Mouse (Mus musculus): ENCODE measurements around the gene Pde6b. TPM values are rescaled to one million over a fixed set of nuclear protein-coding genes. Genes with fewer than 3 reads are reported as not detected.

Pde6b gene
- total and polyA plus RNA-seq, 2 experiments, result not detected

DNA sequence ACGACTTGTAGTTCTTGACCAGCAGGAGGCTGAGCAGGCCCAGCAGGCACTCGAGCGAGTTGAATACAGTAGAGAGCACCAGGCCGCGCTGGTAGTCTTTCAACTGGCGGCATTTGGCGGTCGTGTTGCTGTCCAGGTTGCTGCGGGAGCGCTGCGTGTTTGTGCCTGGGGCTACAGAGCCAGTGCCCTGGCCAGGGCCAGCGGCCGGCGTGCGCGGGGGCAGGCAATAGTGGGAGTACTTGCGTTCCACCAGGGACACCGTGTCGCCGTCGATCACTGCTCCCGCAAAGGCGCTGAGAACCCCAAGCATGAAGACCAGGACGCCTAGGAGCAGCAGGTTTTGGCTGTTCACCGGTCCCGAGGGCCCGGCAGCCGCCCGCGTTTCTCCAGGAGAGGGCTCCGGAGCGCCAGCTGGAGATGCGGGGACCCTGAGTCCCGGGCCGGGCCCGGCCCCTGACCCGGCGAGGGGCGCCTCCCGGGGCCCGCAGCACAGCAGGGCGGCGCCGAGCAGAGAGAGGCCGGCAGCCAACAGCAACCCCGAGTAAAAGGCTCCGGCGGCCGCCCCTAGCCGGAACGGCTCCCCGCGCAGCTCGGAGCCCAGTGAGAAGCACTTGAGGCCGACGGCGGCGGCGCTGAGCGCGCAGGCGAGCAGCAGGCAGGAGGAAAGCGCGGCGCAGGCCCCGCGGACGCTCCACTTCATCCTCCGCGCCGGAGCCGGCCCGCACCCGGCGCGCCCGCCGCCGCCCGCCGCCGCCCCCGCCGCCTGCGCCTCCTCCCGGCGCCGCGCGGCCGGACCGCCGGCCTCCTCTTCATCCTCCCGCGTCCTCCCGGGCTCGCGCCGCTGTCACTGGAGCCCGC is 21.0 kb upstream of the Pde6b start:
- TF ChIP-seq CTCF (IDR thresholded peaks at IDR 0.05; ENCODE audit: low read depth, low read length) (peak; percentile 29; the same call in 1 of the 2 replicates), POLR2A (IDR thresholded peaks at IDR 0.05; ENCODE audit: extremely low read depth, insufficient read depth, low read length) (no peak)
- DNase-seq (ENCODE audit: extremely low read depth, low read depth, low spot score), result peak; percentile 30
- Histone ChIP-seq H3K27ac (replicated peaks; ENCODE audit: insufficient read depth, low read depth, low read length) (no peak overlapping the region), H3K4me3 (ENCODE audit: insufficient read depth, low read depth, low read length) (peak overlapping the region; percentile 25; the same call in 1 of the 2 replicates), H3K27me3 (ENCODE audit: control insufficient read depth, insufficient read depth, low read length) (peaks cover 44% of the 10 kb centered on the region), H3K36me3 (ENCODE audit: control insufficient read depth, insufficient read depth, low read length) (no peaks in the 10 kb centered on the region), H3K79me2 (ENCODE audit: control insufficient read depth, insufficient read depth, low read length) (no peaks in the 10 kb centered on the region), H3K4me1 (ENCODE audit: control insufficient read depth, insufficient read depth, low read length) (peaks cover 7% of the 10 kb centered on the region), H3K9ac (ENCODE audit: low read depth, low read length) (no peak overlapping the region; the same call in 1 of the 2 replicates)
- under 1% methylated on average over 72 of the region's 100 CpGs for WGBS

DNA sequence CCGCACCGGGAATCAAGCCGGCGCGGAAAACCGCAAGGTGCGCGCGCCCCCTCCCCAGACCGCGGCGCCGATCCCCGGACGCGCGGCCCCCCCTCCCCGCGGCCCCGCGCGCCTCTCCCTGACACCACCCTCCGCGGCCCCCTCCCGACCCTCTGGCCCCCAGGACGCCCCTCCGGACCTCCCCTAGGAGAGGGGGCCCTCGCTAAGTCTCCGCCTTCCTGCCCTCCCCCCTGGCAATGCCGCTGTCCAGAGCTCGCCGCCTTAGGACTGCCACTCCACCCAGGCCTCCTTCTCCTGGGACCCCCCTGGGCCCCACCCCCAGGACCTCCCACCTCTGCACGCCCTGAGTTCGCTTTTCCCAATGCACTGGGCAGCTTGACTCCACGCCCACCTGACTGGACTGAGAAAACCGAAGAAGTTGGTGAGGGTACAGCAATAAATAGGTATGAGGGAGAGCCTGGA is 20.3 kb upstream of the Pde6b start, which contains the start of gene Gm42517:
Gene Gm42517 (minus strand): TSS at position 52 of the 462 bp plus-strand sequence.
- Histone ChIP-seq H3K36me3 (ENCODE audit: control insufficient read depth, insufficient read depth, low read length) (no peaks in the 10 kb centered on the region), H3K79me2 (ENCODE audit: control insufficient read depth, insufficient read depth, low read length) (no peaks in the 10 kb centered on the region), H3K27ac (replicated peaks; ENCODE audit: insufficient read depth, low read depth, low read length) (no peak within 1 kb of the TSS), H3K9ac (ENCODE audit: low read depth, low read length) (no peak within 1 kb of the TSS; the same call in 1 of the 2 replicates), H3K4me1 (ENCODE audit: control insufficient read depth, insufficient read depth, low read length) (peaks cover 7% of the 10 kb centered on the region), H3K27me3 (ENCODE audit: control insufficient read depth, insufficient read depth, low read length) (peaks cover 44% of the 10 kb centered on the region), H3K4me3 (ENCODE audit: insufficient read depth, low read depth, low read length) (peak within 1 kb of the TSS; percentile 25; the same call in 1 of the 2 replicates)
- TF ChIP-seq POLR2A (IDR thresholded peaks at IDR 0.05; ENCODE audit: extremely low read depth, insufficient read depth, low read length) (no peak), CTCF (IDR thresholded peaks at IDR 0.05; ENCODE audit: low read depth, low read length) (no peak)
- no peak for DNase-seq (ENCODE audit: extremely low read depth, low read depth, low spot score)
- whole genome bisulfite sequencing, result 3% methylated on average over 32 of the region's 36 CpGs

DNA sequence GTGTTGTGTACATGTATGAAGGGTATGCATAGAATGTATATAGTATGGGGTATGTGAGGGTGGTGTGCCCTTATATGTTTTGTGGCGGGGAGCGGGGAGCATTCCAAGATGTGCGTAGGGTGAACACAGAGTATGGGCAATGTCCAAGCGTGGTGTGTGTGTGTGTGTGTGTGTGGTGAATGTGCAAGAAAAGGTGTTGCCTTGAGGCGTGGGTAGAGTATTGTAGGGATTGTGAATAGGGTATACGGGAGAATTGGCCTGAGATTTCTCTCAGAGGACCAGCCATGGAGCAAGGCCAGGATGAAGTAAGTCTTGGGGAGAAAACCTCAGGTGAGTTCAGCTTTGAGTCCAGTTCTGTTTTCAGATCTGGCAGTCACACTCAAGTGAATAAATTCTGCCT is 19.7 kb upstream of the Pde6b start:
- 9% methylated on average over 6 of the region's 6 CpGs for WGBS
- TF ChIP-seq POLR2A (IDR thresholded peaks at IDR 0.05; ENCODE audit: extremely low read depth, insufficient read depth, low read length), result no peak
- no peak for TF ChIP-seq CTCF (IDR thresholded peaks at IDR 0.05; ENCODE audit: low read depth, low read length)

DNA sequence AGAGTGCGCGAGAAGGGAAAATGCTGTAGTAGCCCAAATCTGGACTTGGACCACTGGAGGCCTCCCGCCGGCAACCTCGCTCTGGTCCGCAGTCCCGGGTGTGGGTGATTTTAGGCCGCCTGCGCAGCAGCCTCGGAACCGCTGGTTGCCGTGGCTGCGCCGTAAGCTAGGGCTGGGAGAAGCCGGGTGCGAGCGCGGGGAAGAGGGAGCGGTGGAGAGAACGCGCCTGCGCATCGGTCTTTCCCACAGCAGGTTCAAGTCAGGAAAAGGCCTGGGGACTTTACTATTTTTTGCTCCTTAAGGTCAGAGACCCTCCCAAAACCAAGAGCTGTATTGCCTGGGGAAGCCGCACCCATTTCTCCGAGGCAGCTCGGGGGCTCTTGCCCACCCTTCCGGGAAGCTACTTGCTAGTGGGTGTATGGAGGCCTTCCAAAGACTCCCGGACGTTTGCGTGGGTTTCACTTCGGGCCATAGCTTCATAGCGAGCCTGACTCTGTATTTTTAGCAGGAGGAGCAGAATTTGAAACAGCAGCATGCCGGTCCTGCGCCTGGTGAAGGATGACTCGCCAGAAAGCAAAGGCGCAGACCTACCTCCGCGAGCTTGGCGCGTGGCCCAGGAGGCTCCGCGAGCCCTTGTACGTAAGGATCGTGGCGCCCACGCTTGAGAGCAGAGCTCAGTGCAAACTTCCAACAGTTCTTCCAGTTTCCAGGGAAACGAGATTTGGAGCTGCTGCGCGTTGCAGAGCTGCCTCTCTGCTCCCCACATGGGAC is 19.2 kb upstream of the Pde6b start:
- no peaks in the 10 kb centered on the region for H3K36me3 ChIP-seq (ENCODE audit: control insufficient read depth, insufficient read depth, low read length)
- no peak for DNase-seq (ENCODE audit: extremely low read depth, low read depth, low spot score)
- H3K9ac ChIP-seq (ENCODE audit: low read depth, low read length), result no peak overlapping the region
- 1% methylated on average over 49 of the region's 49 CpGs for WGBS
- no peak overlapping the region for H3K27ac ChIP-seq (replicated peaks; ENCODE audit: insufficient read depth, low read depth, low read length)
- no peaks in the 10 kb centered on the region for H3K79me2 ChIP-seq (ENCODE audit: control insufficient read depth, insufficient read depth, low read length)
- H3K4me3 ChIP-seq (ENCODE audit: insufficient read depth, low read depth, low read length), result peak overlapping the region; percentile 19; the same call in 1 of the 2 replicates
- H3K4me1 ChIP-seq (ENCODE audit: control insufficient read depth, insufficient read depth, low read length), result peaks cover 7% of the 10 kb centered on the region
- TF ChIP-seq CTCF (IDR thresholded peaks at IDR 0.05; ENCODE audit: low read depth, low read length) (no peak), POLR2A (IDR thresholded peaks at IDR 0.05; ENCODE audit: extremely low read depth, insufficient read depth, low read length) (no peak)
- peaks cover 44% of the 10 kb centered on the region for H3K27me3 ChIP-seq (ENCODE audit: control insufficient read depth, insufficient read depth, low read length)

More for the DNA sequence above, 19.7 kb upstream of the Pde6b start:
- H3K27me3 ChIP-seq (ENCODE audit: control insufficient read depth, insufficient read depth, low read length), result peaks cover 44% of the 10 kb centered on the region
- peaks cover 7% of the 10 kb centered on the region for H3K4me1 ChIP-seq (ENCODE audit: control insufficient read depth, insufficient read depth, low read length)
- no peak overlapping the region for H3K27ac ChIP-seq (replicated peaks; ENCODE audit: insufficient read depth, low read depth, low read length)
- H3K9ac ChIP-seq (ENCODE audit: low read depth, low read length), result no peak overlapping the region
- DNase-seq (ENCODE audit: extremely low read depth, low read depth, low spot score), result no peak
- H3K79me2 ChIP-seq (ENCODE audit: control insufficient read depth, insufficient read depth, low read length), result no peaks in the 10 kb centered on the region
- H3K4me3 ChIP-seq (ENCODE audit: insufficient read depth, low read depth, low read length), result peak overlapping the region; percentile 19; the same call in 1 of the 2 replicates
- no peaks in the 10 kb centered on the region for H3K36me3 ChIP-seq (ENCODE audit: control insufficient read depth, insufficient read depth, low read length)

GRCm38 (mm10) chr5:108369964-108370363 is 18.2 kb upstream of the Pde6b start:
- H3K36me3 ChIP-seq (ENCODE audit: control insufficient read depth, insufficient read depth, low read length), result no peaks in the 10 kb centered on the region
- H3K4me1 ChIP-seq (ENCODE audit: control insufficient read depth, insufficient read depth, low read length), result peaks cover 9% of the 10 kb centered on the region
- no peak for DNase-seq (ENCODE audit: extremely low read depth, low read depth, low spot score)
- TF ChIP-seq CTCF (IDR thresholded peaks at IDR 0.05; ENCODE audit: low read depth, low read length), result no peak
- TF ChIP-seq POLR2A (IDR thresholded peaks at IDR 0.05; ENCODE audit: extremely low read depth, insufficient read depth, low read length), result no peak
- 4% methylated on average over 6 of the region's 6 CpGs for WGBS
- peaks cover 39% of the 10 kb centered on the region for H3K27me3 ChIP-seq (ENCODE audit: control insufficient read depth, insufficient read depth, low read length)
- no peaks in the 10 kb centered on the region for H3K79me2 ChIP-seq (ENCODE audit: control insufficient read depth, insufficient read depth, low read length)
- no peak overlapping the region for H3K27ac ChIP-seq (replicated peaks; ENCODE audit: insufficient read depth, low read depth, low read length)
- no peak overlapping the region for H3K4me3 ChIP-seq (ENCODE audit: insufficient read depth, low read depth, low read length)
- no peak overlapping the region for H3K9ac ChIP-seq (ENCODE audit: low read depth, low read length)
